In genomic region chr1:34749161-34750040, GRCm38 (mm10) we compare ENCODE assay signal across 8 mouse cellular contexts.
A peak's percentile ranks its signal among the peaks of the same experiment; 100 is the strongest.
DNase-seq lines count a peak whose midpoint lies in the region; ATAC-seq and TF ChIP-seq lines count a peak whose summit lies in the region.

No protein-coding gene starts in this region.

- no peaks in the 10 kb centered on the region for H3K4me1 ChIP-seq in heart, adult 2 months (ENCODE audit: control insufficient read depth, insufficient read depth, low read length)
- H3K4me1 ChIP-seq in E14TG2a.4 (replicated peaks; ENCODE audit: low read depth, low read length) = peaks cover 21% of the 10 kb centered on the region
- H3K4me1 ChIP-seq in embryonic facial prominence, embryonic 15.5 days = peaks cover 29% of the 10 kb centered on the region
- peaks cover 22% of the 10 kb centered on the region for H3K4me1 ChIP-seq in limb, embryonic 12.5 days (replicated peaks)

- peak; percentile 59 for DNase-seq in heart, adult 11 months
- no peak for DNase-seq in heart, adult 2 months
- DNase-seq in spleen, postnatal 14 days (ENCODE audit: low spot score in 2 of 2) = no peak
- DNase-seq in thymus, postnatal 10 days (ENCODE audit: low spot score in 2 of 2) = no peak
- no peak for DNase-seq in thymus, postnatal 36 days

- TF ChIP-seq POLR2A in heart, adult 2 months (IDR thresholded peaks at IDR 0.05; ENCODE audit: insufficient read depth, low read depth, low read length) = no peak

- H3K36me3 ChIP-seq in heart, adult 2 months (ENCODE audit: control insufficient read depth, insufficient read depth, low read length) = no peaks in the 10 kb centered on the region
- no peaks in the 10 kb centered on the region for H3K36me3 ChIP-seq in E14TG2a.4 (ENCODE audit: insufficient read depth, low read length)
- no peaks in the 10 kb centered on the region for H3K36me3 ChIP-seq in embryonic facial prominence, embryonic 15.5 days
- no peaks in the 10 kb centered on the region for H3K36me3 ChIP-seq in limb, embryonic 12.5 days

- intact Hi-C loops in heart, adult 2 months (cut with DNase I) = no loop called here

- peaks cover 15% of the 10 kb centered on the region for H3K27me3 ChIP-seq in heart, adult 2 months (ENCODE audit: control insufficient read depth, insufficient read depth, low read length)
- H3K27me3 ChIP-seq in E14TG2a.4 (ENCODE audit: insufficient read depth, low read length) = peaks cover 87% of the 10 kb centered on the region
- H3K27me3 ChIP-seq in embryonic facial prominence, embryonic 15.5 days = peaks cover 45% of the 10 kb centered on the region
- peaks cover 80% of the 10 kb centered on the region for H3K27me3 ChIP-seq in limb, embryonic 12.5 days

- no peak for TF ChIP-seq CTCF in heart, adult 2 months (IDR thresholded peaks at IDR 0.05)
- no peak for TF ChIP-seq CTCF in E14TG2a.4 (conservative IDR thresholded peaks at IDR 0.05; ENCODE audit: low read length)

- 15% methylated on average over 14 of the region's 14 CpGs for WGBS in heart, adult 2 months
- WGBS in embryonic facial prominence, embryonic 15.5 days = 8% methylated on average over 14 of the region's 14 CpGs
- 7% methylated on average over 14 of the region's 14 CpGs for WGBS in limb, embryonic 12.5 days

- 0 out of 2 replicates have a peak, but pooled peaks cover 8% of the 10 kb centered on the region for H3K9me3 ChIP-seq in E14TG2a.4 (ENCODE audit: low read length)
- H3K9me3 ChIP-seq in embryonic facial prominence, embryonic 15.5 days (replicated peaks) = no peaks in the 10 kb centered on the region
- no peaks in the 10 kb centered on the region for H3K9me3 ChIP-seq in limb, embryonic 12.5 days

- peak overlapping the region; percentile 97 for H3K4me2 ChIP-seq in embryonic facial prominence, embryonic 15.5 days (replicated peaks)
- peak overlapping the region; percentile 99 for H3K4me2 ChIP-seq in limb, embryonic 12.5 days

- no peak overlapping the region for H3K9ac ChIP-seq in heart, adult 2 months (ENCODE audit: low read depth, low read length)
- no peak overlapping the region for H3K9ac ChIP-seq in embryonic facial prominence, embryonic 15.5 days
- H3K9ac ChIP-seq in limb, embryonic 12.5 days (replicated peaks) = no peak overlapping the region

- no peaks in the 10 kb centered on the region for H3K79me2 ChIP-seq in heart, adult 2 months (replicated peaks; ENCODE audit: control insufficient read depth, insufficient read depth, low read length)

- ATAC-seq in embryonic facial prominence, embryonic 15.5 days (ENCODE audit: insufficient number of reproducible peaks, low FRiP score, low TSS enrichment, low read depth) = no peak
- ATAC-seq in limb, embryonic 12.5 days (ENCODE audit: insufficient number of reproducible peaks, insufficient read depth, low FRiP score, low TSS enrichment, low read depth) = 0 out of 2 replicates have a peak, but pooled peaks have one; percentile 24

- H3K4me3 ChIP-seq in heart, adult 2 months = no peak overlapping the region
- peak overlapping the region; percentile 84 for H3K4me3 ChIP-seq in E14TG2a.4 (replicated peaks; ENCODE audit: low read length)
- peak overlapping the region; percentile 64 for H3K4me3 ChIP-seq in embryonic facial prominence, embryonic 15.5 days (replicated peaks)
- H3K4me3 ChIP-seq in limb, embryonic 12.5 days (replicated peaks) = peak overlapping the region; percentile 74; the same call in 1 of the 2 replicates

- TF ChIP-seq EP300 in heart, adult 2 months (IDR thresholded peaks at IDR 0.05; ENCODE audit: insufficient read depth, low read depth, low read length) = no peak

- H3K27ac ChIP-seq in heart, adult 2 months = no peak overlapping the region
- H3K27ac ChIP-seq in embryonic facial prominence, embryonic 15.5 days (replicated peaks) = no peak overlapping the region
- H3K27ac ChIP-seq in limb, embryonic 12.5 days = no peak overlapping the region
